Mouse (Mus musculus): ENCODE results near the gene Ccdc149.
A peak's percentile ranks its signal among the peaks of the same experiment; 100 is the strongest.

Gene Ccdc149

DNA sequence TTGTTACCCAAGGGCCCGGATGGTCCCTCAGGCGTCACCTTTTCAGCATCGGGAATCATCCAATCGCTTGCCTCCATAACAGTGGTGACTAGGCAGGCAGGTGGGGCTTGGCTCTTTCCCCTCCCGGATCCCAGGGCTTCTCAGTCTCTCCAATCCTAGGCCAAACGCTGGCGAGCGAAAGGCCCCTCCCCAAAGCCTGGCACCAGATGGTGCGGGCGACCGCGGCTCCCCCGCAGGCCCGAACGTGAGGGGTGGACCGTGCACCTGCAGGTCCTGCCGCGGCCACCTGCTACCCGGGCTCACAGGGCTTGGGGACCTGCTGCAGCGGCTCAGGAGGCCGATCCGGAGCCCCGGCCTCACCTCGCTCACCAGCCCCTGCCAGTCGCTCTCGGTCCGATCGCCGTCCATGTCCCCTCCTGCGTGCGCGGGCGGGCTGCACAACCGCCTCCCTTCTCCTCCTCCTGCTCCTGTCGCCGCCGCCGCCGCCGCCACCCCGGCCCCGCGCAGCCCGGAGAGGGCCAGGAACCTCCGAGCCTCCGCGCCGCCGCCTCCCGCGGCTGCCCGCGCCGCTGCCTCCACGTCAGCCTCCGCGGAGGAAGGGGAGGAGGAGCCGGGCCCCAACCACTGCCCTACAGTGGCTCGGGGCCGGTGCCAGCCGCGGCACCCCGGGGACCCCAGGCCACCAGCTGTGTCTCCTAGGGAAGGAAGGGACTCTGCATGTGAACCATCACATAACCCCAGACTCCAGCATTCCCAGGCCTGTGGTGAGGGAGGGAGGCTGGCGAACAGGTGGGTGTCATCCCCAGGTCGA, at the start of gene Ccdc149:
TSS of gene Ccdc149 (minus strand) at position 531 of the 811 bp plus-strand sequence.
- no peak for DNase-seq (ENCODE audit: low spot score)

DNA sequence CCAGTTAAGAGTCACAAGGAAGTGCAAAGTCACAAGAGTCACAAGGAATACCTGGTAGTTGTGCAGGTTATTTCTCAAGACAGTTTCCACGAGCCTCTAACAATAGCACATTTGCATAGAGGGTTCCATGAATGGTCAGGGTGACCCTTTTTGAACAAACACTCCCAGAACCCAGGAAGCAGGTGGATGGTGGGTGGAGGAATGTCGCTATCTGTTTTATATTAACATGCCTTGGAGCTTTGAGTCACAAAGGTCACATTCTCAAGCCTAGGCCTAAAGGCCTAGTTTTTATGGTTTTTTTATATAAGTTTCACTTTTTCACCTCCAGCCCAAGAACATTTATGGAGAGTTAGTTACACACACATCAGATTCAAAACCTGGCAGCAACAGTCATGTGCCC, 48.6 kb upstream of the Ccdc149 start:
- DNase-seq (ENCODE audit: low spot score) = no peak

DNA sequence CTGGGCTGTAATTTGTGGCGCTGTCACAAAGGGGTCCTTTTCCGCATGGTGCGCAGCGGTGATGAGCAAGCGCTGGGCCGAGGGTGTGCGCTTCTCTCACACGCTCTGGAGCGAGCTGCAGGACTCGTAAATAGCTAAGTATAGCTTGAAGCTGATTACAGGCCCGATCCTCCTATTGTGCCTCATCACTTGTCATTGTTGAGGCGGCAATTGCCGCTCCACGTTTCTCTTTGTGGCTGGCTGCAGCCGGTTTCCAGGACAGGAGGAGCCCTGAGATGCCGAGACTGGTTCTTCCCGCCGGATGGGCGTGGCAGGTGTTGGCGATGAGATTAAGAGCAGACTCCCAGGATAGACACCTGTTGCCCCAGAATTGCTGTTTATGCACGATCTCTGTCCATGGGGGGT, 44.8 kb upstream of the Ccdc149 start:
- DNase-seq (ENCODE audit: low spot score) = no peak

DNA sequence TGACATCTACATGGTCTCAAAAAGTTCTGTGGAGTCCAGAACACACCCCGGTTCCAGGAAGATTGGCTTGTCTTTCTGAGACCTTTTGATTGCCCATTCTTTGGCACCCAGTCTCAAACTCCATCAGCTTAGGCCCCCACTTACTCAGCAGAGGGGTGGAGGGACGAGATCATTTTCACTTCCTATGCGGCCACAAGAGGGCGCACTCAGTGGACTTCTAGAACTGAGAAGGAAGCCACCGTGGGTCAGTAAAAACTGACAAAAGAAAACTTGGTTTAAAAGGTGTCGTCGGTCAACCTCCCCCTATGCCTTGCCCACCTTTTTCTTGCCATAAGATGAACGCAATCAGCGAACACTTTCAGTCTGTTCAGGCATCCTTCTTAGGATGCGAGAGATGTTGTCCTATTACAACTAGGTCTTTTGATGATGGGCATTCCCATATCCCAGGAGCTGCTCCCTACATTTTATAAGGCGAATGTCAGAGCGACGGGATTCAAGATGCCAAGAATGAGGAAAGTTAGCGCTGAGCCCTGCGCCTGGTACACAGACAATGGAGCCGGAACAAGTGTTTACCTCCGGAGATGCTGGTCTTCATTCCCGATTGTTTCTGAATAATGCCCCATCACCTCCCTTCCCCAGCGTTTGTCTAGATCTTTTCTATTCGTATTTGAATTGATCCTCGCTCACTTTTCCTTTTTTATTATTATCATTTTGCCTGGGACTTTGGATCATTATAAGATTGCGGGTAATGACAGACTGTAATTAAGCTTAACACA, 44.1 kb upstream of the Ccdc149 start:
- DNase-seq (ENCODE audit: low spot score) = peak; percentile 24

GRCm38 (mm10) chr5:52511089-52511488, 39.8 kb upstream of the Ccdc149 start:
- DNase-seq (ENCODE audit: low spot score) = no peak

- no peak for DNase-seq (ENCODE audit: low spot score)
Observed at GRCm38 (mm10) chr5:52509416-52509815, 38.1 kb upstream of the Ccdc149 start.

- DNase-seq (ENCODE audit: low spot score) = no peak
Observed at GRCm38 (mm10) chr5:52504666-52505065, 33.3 kb upstream of the Ccdc149 start.

DNA sequence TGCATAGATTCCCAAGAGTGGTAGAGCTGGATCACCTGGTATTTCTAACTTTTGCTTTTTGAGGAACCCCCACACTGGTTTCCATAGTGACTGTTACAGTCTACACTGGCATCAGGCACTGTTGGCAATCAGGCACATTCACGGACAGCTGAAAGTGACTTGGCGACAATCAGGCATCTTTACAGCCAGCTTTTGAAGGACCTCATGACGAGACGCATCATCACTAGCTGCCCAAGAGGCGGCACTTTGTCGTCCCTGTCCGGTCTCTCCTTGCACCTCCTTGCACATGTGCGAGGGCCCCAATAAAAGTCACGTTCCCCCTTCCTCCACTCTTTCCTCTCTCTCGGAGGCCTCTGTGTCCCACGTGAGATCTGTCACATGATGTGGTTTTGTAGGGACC, 32.8 kb upstream of the Ccdc149 start:
- DNase-seq (ENCODE audit: low spot score) = no peak

GRCm38 (mm10) chr5:52495671-52496070, 24.4 kb upstream of the Ccdc149 start:
- DNase-seq (ENCODE audit: low spot score) = no peak

DNA sequence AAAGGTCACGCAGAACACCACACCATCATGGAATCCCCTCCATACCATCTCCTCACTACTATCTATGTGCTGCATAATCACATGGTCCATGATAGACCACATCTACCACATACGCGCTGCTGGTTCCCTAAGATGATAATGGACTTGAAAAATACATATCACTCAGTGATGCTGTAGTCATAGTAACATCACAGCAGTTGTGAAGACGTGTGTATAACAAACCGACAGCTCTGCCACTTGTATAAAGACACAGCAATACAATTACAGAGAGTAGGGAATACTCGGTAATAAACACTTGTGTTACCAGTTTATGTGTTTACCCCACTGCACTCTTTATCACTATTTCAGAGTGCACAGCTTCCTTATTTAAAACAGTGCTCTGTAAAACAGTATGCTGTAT, 20.2 kb upstream of the Ccdc149 start:
- DNase-seq (ENCODE audit: low spot score) = no peak

DNA sequence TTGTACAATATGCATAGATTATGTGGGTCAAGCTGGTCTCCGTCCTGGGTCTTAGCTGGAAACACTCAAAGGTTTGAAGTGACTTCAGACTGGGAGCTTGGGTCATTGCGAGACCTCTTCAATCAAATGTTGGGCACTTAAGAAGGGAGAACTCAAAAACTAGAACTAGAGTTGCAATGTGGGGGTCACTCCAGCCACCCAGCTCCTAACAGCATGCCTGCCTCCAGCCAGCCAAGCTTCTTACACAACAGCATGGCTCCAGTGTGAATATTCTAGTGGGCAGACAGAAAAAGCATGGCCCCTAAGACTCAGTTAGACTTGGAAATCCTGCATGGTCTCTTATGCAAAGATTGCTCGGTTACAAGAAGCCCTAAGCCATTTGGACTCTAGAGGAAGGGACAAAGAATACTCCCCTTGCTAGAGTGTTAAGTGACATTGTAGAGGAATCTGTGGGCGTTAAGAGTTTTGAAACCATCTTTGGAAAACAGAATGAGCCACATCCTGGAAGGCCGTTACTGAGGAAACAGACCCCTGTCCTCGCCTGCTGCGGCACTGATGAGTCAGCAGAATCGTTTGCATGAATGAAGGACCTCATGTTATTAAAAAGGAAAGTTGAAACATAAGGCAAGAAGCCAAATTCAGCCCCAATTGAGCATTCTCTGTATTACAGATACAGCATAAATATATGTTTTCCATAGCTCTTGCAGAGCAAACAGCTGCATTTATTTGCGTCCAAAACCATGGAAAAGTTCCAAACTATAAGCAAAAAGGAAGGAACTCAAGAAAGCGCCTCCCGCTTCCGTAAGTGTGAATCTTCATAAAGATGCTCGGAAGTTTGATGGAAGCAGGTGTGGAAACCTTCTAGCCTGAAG, 16.5 kb upstream of the Ccdc149 start:
- no peak for DNase-seq (ENCODE audit: low spot score)

DNA sequence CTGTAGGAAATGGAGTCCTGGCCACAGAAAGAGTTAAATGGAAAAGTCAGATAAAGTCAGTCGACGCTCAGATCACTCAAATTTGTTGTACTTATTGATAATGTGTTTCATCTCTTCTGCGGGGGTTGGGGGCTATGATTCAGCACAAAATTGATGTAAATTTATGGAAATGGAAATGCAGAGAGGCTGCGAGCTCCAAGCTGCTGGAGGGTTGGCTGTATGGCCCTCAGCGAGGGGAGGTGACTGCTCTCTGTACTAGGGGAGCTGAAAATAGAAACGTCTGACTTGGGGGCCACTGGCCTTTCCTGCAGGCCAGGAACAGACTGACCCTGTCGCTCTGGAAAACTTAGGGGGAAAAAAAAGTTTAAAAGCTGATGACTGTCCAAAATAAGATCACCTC, 5.5 kb upstream of the Ccdc149 start:
- DNase-seq (ENCODE audit: low spot score) = no peak

GRCm38 (mm10) chr5:52476292-52476701, 5.0 kb upstream of the Ccdc149 start:
- DNase-seq (ENCODE audit: low spot score) = peak; percentile 3

DNA sequence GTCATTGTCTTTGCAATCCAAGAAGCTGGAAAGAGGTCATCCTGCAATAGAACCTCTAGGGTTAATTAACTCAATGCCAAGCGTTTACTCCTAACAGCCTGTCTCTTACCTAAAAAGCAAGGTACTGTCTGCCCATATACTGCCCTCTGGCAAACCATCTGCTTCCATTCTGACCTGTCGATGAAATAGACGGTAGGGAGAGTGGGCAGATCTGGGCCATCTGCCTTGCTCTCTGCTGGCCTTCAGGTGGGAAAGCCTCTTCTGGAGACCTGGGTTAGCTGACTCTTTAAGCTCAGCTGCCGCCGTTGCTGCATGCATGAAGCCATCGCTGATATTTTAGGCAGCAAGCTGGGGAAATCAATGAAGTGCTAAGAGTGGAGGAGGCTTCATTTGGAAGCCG, 2.7 kb upstream of the Ccdc149 start:
- no peak for DNase-seq (ENCODE audit: low spot score)

DNA sequence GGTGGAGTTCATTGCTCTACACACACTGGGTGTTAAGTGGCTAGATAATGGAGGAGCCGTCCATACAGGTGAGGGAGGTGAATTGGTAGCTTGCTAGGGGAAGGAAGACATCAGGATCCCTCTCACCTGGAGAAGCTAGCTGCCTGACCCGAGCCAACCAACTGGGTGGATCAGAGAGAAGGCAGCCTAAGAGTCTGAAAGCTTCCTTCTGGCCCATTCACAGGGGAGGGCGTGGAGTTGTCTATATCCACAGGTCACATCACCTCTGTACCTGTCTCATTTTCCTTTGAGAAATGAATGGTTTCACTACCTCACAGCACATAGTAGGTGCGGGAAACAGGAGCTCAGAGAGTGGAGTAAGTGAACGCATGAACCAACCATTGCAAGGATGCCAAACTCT, 770 bp downstream of the Ccdc149 start:
- no peak for DNase-seq (ENCODE audit: low spot score)

- DNase-seq (ENCODE audit: low spot score) = no peak
Observed at GRCm38 (mm10) chr5:52467841-52468240, 3.5 kb downstream of the Ccdc149 start.

GRCm38 (mm10) chr5:52462447-52462846, 8.9 kb downstream of the Ccdc149 start:
- DNase-seq (ENCODE audit: low spot score) = no peak

DNA sequence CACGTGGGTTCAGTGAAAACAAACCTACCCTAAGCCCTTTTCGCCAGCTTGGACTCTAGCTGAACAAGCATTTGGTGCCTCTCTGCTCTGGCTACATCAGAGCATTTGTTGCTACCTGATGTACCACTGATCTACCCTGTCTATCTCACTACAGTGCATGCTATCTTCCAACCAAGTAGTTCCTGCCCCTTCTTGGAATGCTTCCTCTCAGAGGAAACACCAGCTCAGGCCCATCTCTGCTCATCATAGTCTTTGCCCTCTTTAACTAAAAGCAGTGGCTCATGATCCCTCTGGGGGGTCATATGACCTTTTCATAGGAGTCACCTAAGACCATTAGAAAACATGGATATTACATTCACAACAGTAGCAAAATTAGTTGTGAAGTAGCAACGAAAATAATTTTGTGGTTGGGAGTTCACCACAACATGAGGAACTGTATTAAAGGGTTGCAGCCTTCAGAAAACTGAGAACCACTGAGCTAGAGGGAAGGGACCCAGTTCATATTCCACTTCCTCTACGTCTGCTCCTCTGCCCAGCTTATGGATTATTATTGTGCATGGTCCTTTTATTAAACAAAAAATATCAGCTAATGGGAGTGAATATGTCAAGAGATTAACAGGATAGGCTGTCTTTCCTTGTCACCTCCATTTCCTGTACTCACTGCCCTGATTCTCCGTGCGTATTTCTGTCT, 9.7 kb downstream of the Ccdc149 start:
- no peak for DNase-seq (ENCODE audit: low spot score)

GRCm38 (mm10) chr5:52459308-52459707, 12.0 kb downstream of the Ccdc149 start:
- DNase-seq (ENCODE audit: low spot score) = no peak

DNA sequence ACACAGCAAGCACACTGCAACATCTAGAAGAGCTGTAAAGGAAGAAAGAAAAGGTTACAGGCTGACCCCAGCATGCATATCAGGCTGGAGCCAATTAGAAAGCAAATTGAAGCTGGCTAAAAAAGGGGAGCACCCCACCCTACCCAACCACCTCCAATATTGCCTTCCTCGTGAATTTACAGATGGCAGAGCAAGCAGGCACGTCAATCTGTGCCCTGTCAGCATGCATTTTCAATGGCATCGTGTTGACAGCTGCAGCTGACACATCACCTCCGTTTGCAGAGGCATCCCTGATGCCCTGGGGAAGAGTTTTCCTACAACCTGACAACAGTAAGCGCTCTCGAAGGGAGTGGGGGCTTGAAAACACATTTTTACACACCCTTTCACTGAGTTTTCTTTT, 14.2 kb downstream of the Ccdc149 start:
- no peak for DNase-seq (ENCODE audit: low spot score)

GRCm38 (mm10) chr5:52450821-52451220, 20.5 kb downstream of the Ccdc149 start:
- DNase-seq (ENCODE audit: low spot score) = no peak

DNA sequence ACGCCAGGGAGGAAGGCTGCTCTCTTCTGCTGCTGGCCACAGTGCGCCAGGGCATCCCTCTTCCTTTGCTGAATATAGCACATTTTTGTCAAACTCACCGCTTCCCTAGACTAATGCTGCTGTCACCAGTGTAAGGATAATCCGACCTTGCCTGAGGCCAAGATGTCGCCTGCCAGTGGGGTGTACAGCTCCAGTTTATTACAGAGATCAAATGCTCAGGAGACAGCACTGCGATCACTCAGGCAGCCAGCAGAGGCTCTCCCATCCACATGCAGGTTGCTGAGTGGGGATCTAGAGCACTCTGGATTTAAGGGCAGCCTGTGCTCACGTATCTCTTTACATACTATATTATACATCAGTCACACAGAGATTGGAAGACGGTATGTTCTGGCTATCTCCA, 22.1 kb downstream of the Ccdc149 start:
- DNase-seq (ENCODE audit: low spot score) = no peak

Measured in c-Kit-positive CD71-positive TER-119-positive erythroid progenitor cells, embryonic 14.5 days (primary cell).